Mouse (Mus musculus) stomach, postnatal 0 days (tissue): ENCODE results near the gene Wscd1. TPM values are rescaled to one million over a fixed set of nuclear protein-coding genes. Genes with fewer than 3 reads are reported as not detected.

Source experiments
- ATAC-seq: fragments of 200-750 bp; cut with Nextera tagmentation; 2 replicates; pipeline ENCODE4 v1.8.0; 2017; ENCODE audit not compliant: low FRiP score, low TSS enrichment
- DNase-seq: peaks from one replicate; pipeline ENCODE4 v3.0.0-alpha.2; 2016; ENCODE audit warnings: low spot score
- H3K27ac ChIP-seq: fragments of 300-500 bp; sonication (generic); replicated peaks from 2 replicates; pipeline ENCODE4 v1.5.1; 2014; ENCODE audit warnings: mild to moderate bottlenecking, control low read depth
- H3K27me3 ChIP-seq: fragments of 300-500 bp; sonication (generic); 2 replicates; pipeline ENCODE4 v1.6.1; 2014; ENCODE audit warnings: low read length; ENCODE audit not compliant: control insufficient read depth, insufficient read depth
- H3K36me3 ChIP-seq: fragments of 300-500 bp; sonication (generic); 2 replicates; pipeline ENCODE4 v1.6.1; 2014; ENCODE audit warnings: low read length, mixed read lengths; ENCODE audit not compliant: control insufficient read depth, insufficient read depth
- H3K4me1 ChIP-seq: fragments of 300-500 bp; sonication (generic); replicated peaks from 2 replicates; pipeline ENCODE4 v1.6.1; 2014; ENCODE audit warnings: antibody characterized with exemption; ENCODE audit not compliant: control insufficient read depth, insufficient read depth
- H3K4me2 ChIP-seq: fragments of 300-500 bp; sonication (generic); replicated peaks from 2 replicates; pipeline ENCODE4 v1.6.1; 2014; ENCODE audit warnings: low read depth, mild to moderate bottlenecking, control low read depth, moderate library complexity
- H3K4me3 ChIP-seq: fragments of 300-500 bp; sonication (generic); 2 replicates; pipeline ENCODE4 v1.5.1; 2014; ENCODE audit warnings: low read depth, low read length, control low read depth
- H3K9ac ChIP-seq: fragments of 300-500 bp; sonication (generic); 2 replicates; pipeline ENCODE4 v1.6.1; 2014; ENCODE audit warnings: mild to moderate bottlenecking, low read length, control low read depth, mixed read lengths
- H3K9me3 ChIP-seq: fragments of 300-500 bp; sonication (generic); 2 replicates; pipeline ENCODE4 v1.6.1; 2016; ENCODE audit warnings: low read length; ENCODE audit not compliant: control insufficient read depth
- CTCF ChIP-seq: IDR thresholded peaks from 2 replicates; pipeline ENCODE4 v1.5.1; 2016; ENCODE audit warnings: antibody characterized with exemption, low read depth, mild to moderate bottlenecking, moderate library complexity
- EP300 ChIP-seq: optimal IDR thresholded peaks from 2 replicates; pipeline ENCODE3; 2016; ENCODE audit warnings: antibody characterized with exemption
- WGBS: fragments of 180-500 bp; shearing (Covaris S2); extraction: QIAGEN DNeasy Blood & Tissue Kit; methylation state at CpG from one replicate; pipeline ENCODE4 v1.1.7; 2014; 5-methylcytosine and 5-hydroxymethylcytosine counted together
- polyA plus RNA-seq: library from polyadenylated mRNA; unstranded; fragments of >200 nt; fragmentation: Nextera tagmentation; extraction: Ambion mirVana; gene quantifications from 2 replicates; pipeline ENCODE4 v1.2.1, GENCODE M21; 2015

The Wscd1 gene
- polyA plus RNA-seq, 1 experiment from 2014 or later, result 1.5 TPM

DNA sequence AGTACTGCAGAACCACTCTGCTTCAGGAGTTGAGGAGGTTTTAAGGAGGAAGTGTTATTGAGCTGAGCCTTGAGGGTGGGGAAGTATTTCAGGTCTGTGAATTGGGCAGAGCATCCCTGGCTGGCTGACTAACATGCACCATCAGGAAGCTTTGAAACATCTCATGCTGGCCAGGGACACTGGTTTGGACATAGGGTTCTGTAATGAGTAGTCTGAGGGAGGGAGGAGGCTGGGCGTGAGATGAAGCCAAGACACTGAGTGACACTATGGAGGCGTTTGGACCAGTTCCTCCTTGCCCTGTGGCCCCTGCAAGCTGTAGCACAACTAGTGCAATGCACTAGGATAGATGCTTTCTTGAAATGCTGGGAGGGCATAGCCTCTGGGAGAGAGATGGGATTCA lies 5.4 kb downstream of the Wscd1 start:
- no peak for ATAC-seq
- TF ChIP-seq EP300, result no peak
- TF ChIP-seq CTCF, result no peak
- no peak overlapping the region for H3K9ac ChIP-seq
- peaks cover 6% of the 10 kb centered on the region; the same call in 1 of the 2 replicates for H3K27me3 ChIP-seq
- no peaks in the 10 kb centered on the region for H3K4me1 ChIP-seq
- H3K36me3 ChIP-seq, result no peaks in the 10 kb centered on the region
- no peak for DNase-seq
- H3K4me3 ChIP-seq, result no peak overlapping the region
- H3K9me3 ChIP-seq, result no peaks in the 10 kb centered on the region
- H3K27ac ChIP-seq, result no peak overlapping the region
- 48% methylated on average over 2 of the region's 2 CpGs for WGBS
- H3K4me2 ChIP-seq, result no peak overlapping the region

DNA sequence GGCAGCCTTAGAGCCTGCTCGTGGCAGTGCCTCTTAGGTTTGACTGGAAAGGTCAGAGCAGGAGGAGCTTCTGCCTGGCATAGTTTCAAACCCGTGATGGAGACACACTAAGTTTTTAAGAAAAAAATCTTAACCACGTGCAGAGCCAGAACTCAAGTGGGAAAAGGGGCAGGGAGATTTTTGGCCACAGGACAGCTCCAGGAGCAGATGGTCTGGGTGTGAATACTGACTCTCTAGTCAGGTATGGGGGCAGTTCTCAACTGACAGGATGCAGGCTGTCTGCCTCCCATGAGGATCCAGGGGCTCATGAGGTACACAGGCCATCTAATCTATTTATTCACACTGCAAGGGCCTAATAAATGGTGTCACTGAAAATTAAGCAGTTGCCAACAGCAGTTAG lies 6.6 kb downstream of the Wscd1 start:
- H3K27me3 ChIP-seq, result peaks cover under 1% of the 10 kb centered on the region; the same call in 1 of the 2 replicates
- H3K4me2 ChIP-seq, result no peak overlapping the region
- DNase-seq (no peak), ATAC-seq (no peak)
- TF ChIP-seq EP300 (no peak), CTCF (no peak)
- no peak overlapping the region for H3K27ac ChIP-seq
- 31% methylated on average over 3 of the region's 3 CpGs for WGBS
- no peaks in the 10 kb centered on the region for H3K36me3 ChIP-seq
- H3K4me3 ChIP-seq, result no peak overlapping the region
- H3K9me3 ChIP-seq, result no peaks in the 10 kb centered on the region
- no peaks in the 10 kb centered on the region for H3K4me1 ChIP-seq
- no peak overlapping the region for H3K9ac ChIP-seq

DNA sequence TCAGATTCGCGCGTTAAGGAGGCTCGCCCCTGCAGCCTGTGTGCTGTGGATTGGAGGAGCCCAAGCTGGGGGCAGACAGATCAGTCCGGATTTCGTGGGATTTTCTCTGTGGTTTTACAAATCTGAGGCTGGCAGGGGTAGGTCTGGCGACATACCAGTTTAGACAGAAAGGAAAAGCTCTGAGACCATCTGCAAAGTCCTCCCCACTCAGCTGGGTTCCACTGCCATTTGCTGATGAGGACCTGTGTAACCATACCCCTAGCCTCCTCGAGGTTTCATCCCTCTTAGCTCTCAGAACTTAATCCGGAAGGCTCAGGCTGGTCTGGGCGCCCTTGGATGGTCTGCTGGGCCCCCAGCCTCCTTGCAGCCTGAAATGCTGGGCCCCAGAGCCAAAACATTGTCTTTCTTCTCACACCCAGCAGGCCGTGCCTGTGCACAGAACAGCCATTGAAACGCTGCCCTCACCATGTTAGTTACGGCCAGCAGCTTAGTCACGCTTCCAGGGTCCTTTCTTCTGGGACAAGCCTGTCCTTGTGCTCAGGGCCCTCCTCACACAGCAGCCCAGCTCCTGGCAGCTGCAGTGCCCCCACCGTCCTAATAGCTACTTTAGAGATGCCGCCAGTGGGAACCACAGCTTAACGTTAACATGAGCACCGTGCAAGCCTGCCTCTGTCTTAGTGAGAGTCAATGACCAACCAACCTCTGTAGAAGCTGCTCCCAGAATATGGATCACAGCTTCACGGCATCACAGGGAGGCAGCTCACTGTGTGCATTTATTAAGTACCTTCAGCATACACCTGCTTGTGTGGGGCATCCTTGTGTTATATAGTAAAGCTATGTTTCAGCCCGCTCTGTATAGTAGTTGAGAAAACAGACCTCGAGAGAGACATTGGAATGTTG lies 8.7 kb downstream of the Wscd1 start:
- H3K4me2 ChIP-seq, result no peak overlapping the region
- no peak overlapping the region for H3K27ac ChIP-seq
- no peak for TF ChIP-seq EP300
- no peak for TF ChIP-seq CTCF
- ATAC-seq (no peak), DNase-seq (no peak)
- H3K4me3 ChIP-seq, result no peak overlapping the region
- 51% methylated on average over 21 of the region's 21 CpGs for WGBS
- H3K36me3 ChIP-seq, result no peaks in the 10 kb centered on the region
- H3K27me3 ChIP-seq, result no peaks in the 10 kb centered on the region
- no peaks in the 10 kb centered on the region for H3K4me1 ChIP-seq
- no peaks in the 10 kb centered on the region for H3K9me3 ChIP-seq
- no peak overlapping the region for H3K9ac ChIP-seq

DNA sequence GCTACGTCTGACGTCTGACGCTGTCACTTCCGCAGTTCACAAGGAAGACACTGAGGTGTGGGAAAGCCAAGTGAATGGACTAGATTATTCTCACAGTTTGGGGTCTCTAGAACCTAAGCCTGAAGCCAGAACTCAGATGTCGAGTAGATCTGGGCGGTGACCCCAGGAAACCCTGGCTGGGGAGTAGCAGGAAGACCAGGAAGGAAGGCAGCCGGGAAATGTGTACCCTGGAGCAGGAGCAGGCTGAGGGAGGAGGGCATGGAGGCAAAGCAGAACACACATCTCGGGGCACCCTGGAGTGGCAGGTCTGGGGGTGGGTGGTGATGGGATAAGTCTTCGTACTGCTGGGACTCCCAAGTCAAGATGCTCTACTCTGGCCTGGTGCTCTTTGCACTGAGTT lies 11.3 kb downstream of the Wscd1 start:
- Histone ChIP-seq H3K4me3 (no peak overlapping the region), H3K27me3 (no peaks in the 10 kb centered on the region), H3K4me2 (no peak overlapping the region), H3K9me3 (no peaks in the 10 kb centered on the region), H3K36me3 (no peaks in the 10 kb centered on the region), H3K9ac (no peak overlapping the region), H3K27ac (no peak overlapping the region), H3K4me1 (no peaks in the 10 kb centered on the region)
- TF ChIP-seq EP300, result no peak
- TF ChIP-seq CTCF, result no peak
- DNase-seq, result no peak
- WGBS, result 81% methylated on average over 9 of the region's 9 CpGs
- no peak for ATAC-seq

DNA sequence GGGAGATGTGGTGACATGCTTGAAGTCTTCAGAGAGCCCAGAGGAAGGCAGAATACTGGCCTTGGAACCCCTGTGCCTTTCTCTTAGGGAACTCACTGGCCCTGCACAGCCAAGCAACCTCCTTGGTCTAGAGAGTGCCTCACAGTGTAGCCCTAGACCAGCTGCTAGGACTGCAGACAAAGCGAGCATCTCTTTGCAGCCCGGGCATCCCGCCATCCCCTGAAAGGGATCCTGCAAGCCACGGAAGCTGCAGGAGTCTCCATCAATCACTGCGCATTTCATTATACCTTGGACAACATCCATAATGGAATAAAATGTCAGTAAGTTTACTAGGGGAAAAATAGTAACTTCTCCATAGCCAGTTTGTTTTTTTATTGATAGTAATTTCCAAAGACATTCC lies 13.4 kb downstream of the Wscd1 start:
- no peak for TF ChIP-seq EP300
- H3K4me1 ChIP-seq, result no peaks in the 10 kb centered on the region
- 42% methylated on average over 5 of the region's 5 CpGs for WGBS
- H3K9ac ChIP-seq, result no peak overlapping the region
- H3K36me3 ChIP-seq, result no peaks in the 10 kb centered on the region
- no peak overlapping the region for H3K4me2 ChIP-seq
- no peak overlapping the region for H3K27ac ChIP-seq
- DNase-seq, result no peak
- H3K4me3 ChIP-seq, result no peak overlapping the region
- no peak for ATAC-seq
- H3K27me3 ChIP-seq, result no peaks in the 10 kb centered on the region
- H3K9me3 ChIP-seq, result no peaks in the 10 kb centered on the region

DNA sequence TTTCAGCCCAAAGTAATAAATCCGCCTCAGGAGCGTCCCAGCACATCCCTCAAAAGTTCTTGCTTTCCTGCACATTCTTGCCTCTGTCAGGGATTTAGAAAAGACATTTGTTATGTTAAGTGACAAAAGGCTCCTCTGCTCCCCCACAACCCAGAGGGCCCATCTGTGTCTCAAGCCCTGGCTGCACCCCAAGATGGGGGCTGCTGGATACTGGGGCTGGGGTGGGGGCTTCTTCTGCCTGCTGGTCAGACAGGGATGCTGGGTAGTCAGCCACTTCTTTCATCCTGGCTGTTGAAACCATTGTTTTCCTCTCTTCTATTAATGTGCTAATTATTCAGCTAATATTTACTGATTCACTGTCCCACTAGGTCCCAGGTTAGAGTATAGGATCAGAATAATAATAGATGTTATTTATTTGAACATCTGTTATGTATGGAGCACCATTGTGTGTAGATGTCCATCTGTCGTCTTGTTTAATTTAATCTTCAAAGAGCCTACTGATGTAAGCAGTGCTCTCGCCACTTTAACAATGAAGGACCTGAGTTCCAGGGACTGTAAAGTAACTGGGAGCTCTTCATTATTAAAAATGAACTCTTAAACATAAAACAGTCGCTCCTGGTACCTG lies 14.0 kb downstream of the Wscd1 start:
- no peak overlapping the region for H3K27ac ChIP-seq
- 26% methylated on average over 5 of the region's 5 CpGs for WGBS
- H3K4me2 ChIP-seq, result no peak overlapping the region
- no peaks in the 10 kb centered on the region for H3K9me3 ChIP-seq
- no peaks in the 10 kb centered on the region for H3K36me3 ChIP-seq
- TF ChIP-seq CTCF (no peak), EP300 (no peak)
- H3K27me3 ChIP-seq, result no peaks in the 10 kb centered on the region
- H3K4me1 ChIP-seq, result no peaks in the 10 kb centered on the region
- no peak for DNase-seq
- ATAC-seq, result no peak
- no peak overlapping the region for H3K4me3 ChIP-seq
- H3K9ac ChIP-seq, result no peak overlapping the region
